ENCODE assay signal across 17 mouse cellular contexts in the genomic region with DNA sequence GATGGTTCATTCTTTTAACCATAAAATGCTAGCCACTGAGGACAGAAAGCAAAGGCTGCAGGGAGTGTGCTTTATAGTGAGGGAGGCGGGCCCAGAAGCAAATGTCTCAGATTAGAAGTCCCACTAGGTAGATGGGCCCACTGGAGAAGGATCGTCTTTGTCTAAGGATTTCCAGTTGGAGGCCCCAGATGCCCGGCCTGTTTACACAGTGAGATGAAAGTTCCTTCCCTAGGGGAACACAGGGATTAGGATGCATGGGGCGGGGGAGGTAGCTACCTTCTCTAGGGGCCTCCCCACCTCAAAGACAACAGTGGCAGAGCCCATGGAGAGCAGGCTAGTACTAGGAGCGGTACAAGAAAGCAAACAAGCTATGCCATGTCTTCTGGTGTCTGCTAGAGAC. TPM values are rescaled to one million over a fixed set of nuclear protein-coding genes. Genes with fewer than 3 reads are reported as not detected.
DNase-seq lines count a peak whose midpoint lies in the region; ATAC-seq lines count a peak whose summit lies in the region.
"Had no signal": no experiment of that assay in that cellular context is flagged by ENCODE, and none has a peak within 500 bp of the region (broad histone marks: within the 10 kb centered on the region; RNA-seq: fewer than 3 reads in every experiment).

No protein-coding gene starts in this region.

- H3K27me3 ChIP-seq in forebrain, embryonic 13.5 days, result no peaks in the 10 kb centered on the region
- H3K27me3 ChIP-seq in forebrain, embryonic 14.5 days (replicated peaks; ENCODE audit: control insufficient read depth, insufficient read depth, low read length), result no peaks in the 10 kb centered on the region
- H3K27me3 ChIP-seq in hindbrain, embryonic 10.5 days (ENCODE audit: insufficient read depth, poor library complexity, severe bottlenecking), result no peaks in the 10 kb centered on the region
- H3K27me3 ChIP-seq in hindbrain, embryonic 13.5 days, result no peaks in the 10 kb centered on the region
- H3K27me3 ChIP-seq in intestine, embryonic 15.5 days (replicated peaks), result no peaks in the 10 kb centered on the region
- H3K27me3 ChIP-seq: hindbrain, embryonic 12.5 days had no signal

- no peaks in the 10 kb centered on the region for H3K9me3 ChIP-seq in forebrain, embryonic 13.5 days (replicated peaks)
- no peaks in the 10 kb centered on the region for H3K9me3 ChIP-seq in forebrain, embryonic 14.5 days (replicated peaks; ENCODE audit: control insufficient read depth, low read length)
- no peaks in the 10 kb centered on the region for H3K9me3 ChIP-seq in hindbrain, embryonic 10.5 days
- no peaks in the 10 kb centered on the region for H3K9me3 ChIP-seq in hindbrain, embryonic 13.5 days
- H3K9me3 ChIP-seq in intestine, embryonic 15.5 days, result no peaks in the 10 kb centered on the region
- H3K9me3 ChIP-seq: hindbrain, embryonic 12.5 days had no signal

- no peaks in the 10 kb centered on the region for H3K36me3 ChIP-seq in forebrain, embryonic 13.5 days (ENCODE audit: poor library complexity, severe bottlenecking)
- no peaks in the 10 kb centered on the region for H3K36me3 ChIP-seq in forebrain, embryonic 14.5 days (ENCODE audit: control insufficient read depth, insufficient read depth, low read length)
- peaks cover 25% of the 10 kb centered on the region for H3K36me3 ChIP-seq in hindbrain, embryonic 10.5 days
- 0 out of 2 replicates have a peak, but pooled peaks cover 3% of the 10 kb centered on the region for H3K36me3 ChIP-seq in hindbrain, embryonic 13.5 days
- H3K36me3 ChIP-seq in intestine, embryonic 15.5 days, result no peaks in the 10 kb centered on the region
- H3K36me3 ChIP-seq: hindbrain, embryonic 12.5 days had no signal

- ATAC-seq in forebrain, embryonic 13.5 days, result no peak
- ATAC-seq in forebrain, embryonic 14.5 days, result no peak
- ATAC-seq in hindbrain, embryonic 13.5 days (ENCODE audit: low FRiP score), result no peak
- ATAC-seq in intestine, embryonic 15.5 days, result no peak
- ATAC-seq: activated CD4-positive, CD25-positive, alpha-beta regulatory T cell, adult 4 months had no signal

- no peak overlapping the region for H3K9ac ChIP-seq in forebrain, embryonic 13.5 days
- no peak overlapping the region for H3K9ac ChIP-seq in forebrain, embryonic 14.5 days (ENCODE audit: low read length)
- no peak overlapping the region for H3K9ac ChIP-seq in hindbrain, embryonic 13.5 days
- H3K9ac ChIP-seq in intestine, embryonic 15.5 days, result no peak overlapping the region
- H3K9ac ChIP-seq: hindbrain, embryonic 12.5 days had no signal

- WGBS in forebrain, embryonic 13.5 days, result 27% methylated on average over 5 of the region's 5 CpGs
- 28% methylated on average over 5 of the region's 5 CpGs for WGBS in forebrain, embryonic 14.5 days
- WGBS in hindbrain, embryonic 10.5 days, result 41% methylated on average over 5 of the region's 5 CpGs
- WGBS in hindbrain, embryonic 13.5 days, result 57% methylated on average over 5 of the region's 5 CpGs
- WGBS in intestine, embryonic 15.5 days, result 49% methylated on average over 5 of the region's 5 CpGs

- H3K27ac ChIP-seq in forebrain, embryonic 13.5 days, result 0 out of 2 replicates have a peak overlapping the region, but pooled peaks have one; percentile 14
- H3K27ac ChIP-seq in forebrain, embryonic 14.5 days (ENCODE audit: low read depth, low read length), result no peak overlapping the region
- peak overlapping the region; percentile 35; the same call in 1 of the 2 replicates for H3K27ac ChIP-seq in hindbrain, embryonic 10.5 days
- no peak overlapping the region for H3K27ac ChIP-seq in hindbrain, embryonic 13.5 days
- peak overlapping the region; percentile 43; the same call in 1 of the 2 replicates for H3K27ac ChIP-seq in brown adipose tissue, adult 24 weeks (replicated peaks; ENCODE audit: low read depth, low read length)
- H3K27ac ChIP-seq in intestine, embryonic 15.5 days, result peak overlapping the region; percentile 48; the same call in 1 of the 2 replicates
- H3K27ac ChIP-seq: hindbrain, embryonic 12.5 days; macrophage had no signal

- H3K4me3 ChIP-seq in forebrain, embryonic 13.5 days, result no peak overlapping the region
- no peak overlapping the region for H3K4me3 ChIP-seq in forebrain, embryonic 14.5 days (ENCODE audit: low read depth, low read length)
- no peak overlapping the region for H3K4me3 ChIP-seq in hindbrain, embryonic 10.5 days
- H3K4me3 ChIP-seq in hindbrain, embryonic 13.5 days, result no peak overlapping the region
- no peak overlapping the region for H3K4me3 ChIP-seq in brown adipose tissue, adult 24 weeks (ENCODE audit: insufficient read depth, low read depth, low read length)
- no peak overlapping the region for H3K4me3 ChIP-seq in intestine, embryonic 15.5 days (replicated peaks)
- H3K4me3 ChIP-seq: hindbrain, embryonic 12.5 days had no signal

- no peak for DNase-seq in forebrain, embryonic 14.5 days (ENCODE audit: low spot score)
- DNase-seq in hindbrain, embryonic 10.5 days (ENCODE audit: low spot score), result no peak
- no peak for DNase-seq in lung, postnatal 4 days
- DNase-seq: adrenal gland, postnatal 36 days; cerebellum, adult 9-11 months; gastrocnemius, postnatal 25 days; kidney, adult 18-20 months; liver; retina, postnatal 1 day; thymus, postnatal 36 days had no signal

- H3K4me1 ChIP-seq in forebrain, embryonic 13.5 days, result peaks cover 9% of the 10 kb centered on the region; the same call in 1 of the 2 replicates
- no peaks in the 10 kb centered on the region for H3K4me1 ChIP-seq in forebrain, embryonic 14.5 days (ENCODE audit: control insufficient read depth, insufficient read depth, low read length)
- peaks cover 27% of the 10 kb centered on the region for H3K4me1 ChIP-seq in hindbrain, embryonic 10.5 days (replicated peaks)
- H3K4me1 ChIP-seq in hindbrain, embryonic 13.5 days (replicated peaks), result peaks cover 25% of the 10 kb centered on the region
- peaks cover 8% of the 10 kb centered on the region; the same call in 1 of the 2 replicates for H3K4me1 ChIP-seq in brown adipose tissue, adult 24 weeks (ENCODE audit: control insufficient read depth, insufficient read depth, insufficient read length, low read length)
- H3K4me1 ChIP-seq in intestine, embryonic 15.5 days (replicated peaks), result peaks cover 10% of the 10 kb centered on the region; the same call in 1 of the 2 replicates

- H3K4me2 ChIP-seq in forebrain, embryonic 13.5 days, result no peak overlapping the region
- H3K4me2 ChIP-seq in forebrain, embryonic 14.5 days (ENCODE audit: low read length), result no peak overlapping the region
- H3K4me2 ChIP-seq in hindbrain, embryonic 13.5 days, result no peak overlapping the region
- no peak overlapping the region for H3K4me2 ChIP-seq in intestine, embryonic 15.5 days (replicated peaks)
- H3K4me2 ChIP-seq: hindbrain, embryonic 12.5 days had no signal

RNA-seq across cellular contexts. Expression of a gene that starts 21.0 kb away (rescaled TPM):
- polyA plus RNA-seq in forebrain, embryonic 13.5 days (2015; fragmentation: Nextera tagmentation; extraction: Ambion mirVana), result 0.08 TPM in 1 of 2 replicates, not detected in the other
- polyA plus RNA-seq in forebrain, embryonic 14.5 days (2014; fragmentation: Nextera tagmentation; extraction: Ambion mirVana), result not detected in 2 replicates
- polyA plus RNA-seq in hindbrain, embryonic 10.5 days (2016; fragmentation: Nextera tagmentation; extraction: Ambion mirVana), result 0.24 and 0.36 TPM in 2 replicates
- polyA plus RNA-seq in hindbrain, embryonic 13.5 days (2015; fragmentation: Nextera tagmentation; extraction: Ambion mirVana), result 0.09 and 0.19 TPM in 2 replicates
- polyA plus RNA-seq in brown adipose tissue, adult 24 weeks (2012; ENCODE audit: insufficient read depth, insufficient read length, missing spikeins), result not detected in 2 replicates
- 10.9 and 11.2 TPM in 2 replicates for polyA plus RNA-seq in intestine, embryonic 15.5 days (2015; fragmentation: Nextera tagmentation; extraction: Ambion mirVana)
- polyA plus RNA-seq: macrophage had no signal

Comparison
In these comparisons a context has a peak if more than half of its experiments do, and no peak if none do; other contexts are left out.
1. H3K27ac ChIP-seq: peak in forebrain, embryonic 13.5 days (single experiment), hindbrain, embryonic 10.5 days (single experiment), brown adipose tissue, adult 24 weeks (single experiment) and intestine, embryonic 15.5 days (single experiment); none in forebrain, embryonic 14.5 days (single experiment) and hindbrain, embryonic 13.5 days (single experiment).